Mouse (Mus musculus) cerebellum, adult 2 months (tissue): ENCODE results near the gene Noxred1.

Source experiments
- CTCF ChIP-seq: fragments of 200-500 bp; IDR thresholded peaks from 2 replicates; pipeline ENCODE4 v1.5.1; 2011; ENCODE audit warnings: low read depth, mild to moderate bottlenecking, control low read depth, low read length, moderate library complexity, borderline replicate concordance; ENCODE audit not compliant: insufficient read depth
- POLR2A ChIP-seq: fragments of 200-500 bp; IDR thresholded peaks from 2 replicates; pipeline ENCODE4 v1.6.1; 2011; ENCODE audit warnings: low read length, control low read depth, borderline replicate concordance; ENCODE audit not compliant: insufficient read depth

- no peak for TF ChIP-seq POLR2A
- TF ChIP-seq CTCF = no peak
Measured at GRCm38 (mm10) chr12:87284726-87285125, 46.2 kb upstream of the Noxred1 start.
